Mouse (Mus musculus) cerebral cortex, adult 2 months (tissue): Measurements from ENCODE around the gene Chuk.

ENCODE experiments used
- WGBS: fragments of 180-500 bp; shearing (Covaris S2); methylation state at CpG from one replicate; pipeline ENCODE4 v1.1.7; 2018; 5-methylcytosine and 5-hydroxymethylcytosine counted together

Chuk gene

DNA sequence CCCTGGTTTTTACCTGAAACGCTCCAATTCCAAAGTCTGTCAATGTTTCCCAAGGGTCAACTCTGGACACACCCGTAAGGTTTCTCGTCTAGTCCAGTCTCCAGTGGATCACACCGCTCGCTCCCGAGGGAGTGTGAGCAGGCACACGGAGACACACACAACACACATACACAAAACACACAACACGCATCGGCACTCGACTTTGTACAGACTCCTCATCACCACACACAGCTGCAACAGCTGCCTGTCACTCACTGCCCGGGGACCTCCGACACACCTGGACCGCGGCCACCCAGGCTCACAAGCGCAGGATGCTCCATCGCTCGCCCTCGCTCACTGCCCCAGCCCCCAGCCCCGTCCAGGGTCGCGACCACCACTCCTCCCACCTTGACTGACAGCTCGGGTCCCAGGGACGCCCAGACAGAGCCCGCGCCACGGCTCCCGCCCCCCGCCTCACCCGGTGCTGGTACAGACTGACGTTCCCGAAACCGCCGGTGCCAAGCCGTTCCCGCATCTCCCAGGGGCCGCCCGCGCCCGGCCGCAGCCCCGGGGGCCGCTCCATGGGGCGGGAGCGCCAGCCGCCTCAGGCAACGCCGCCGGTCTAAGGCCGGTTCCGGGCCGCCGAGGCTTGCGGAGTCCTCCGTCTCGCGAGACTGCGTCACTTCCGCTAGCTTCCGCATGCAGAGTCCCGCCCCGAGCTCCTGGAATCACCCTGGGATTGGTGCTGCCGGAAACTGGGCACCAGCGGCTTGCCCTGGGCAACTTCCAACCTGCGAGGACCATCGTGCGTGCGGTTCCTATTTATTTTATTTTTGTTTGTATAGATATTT lies at the start of gene Chuk:
TSS of gene Chuk (minus strand) at position 650 of the 830 bp plus-strand sequence.
- under 1% methylated on average over 67 of the region's 67 CpGs for WGBS

DNA sequence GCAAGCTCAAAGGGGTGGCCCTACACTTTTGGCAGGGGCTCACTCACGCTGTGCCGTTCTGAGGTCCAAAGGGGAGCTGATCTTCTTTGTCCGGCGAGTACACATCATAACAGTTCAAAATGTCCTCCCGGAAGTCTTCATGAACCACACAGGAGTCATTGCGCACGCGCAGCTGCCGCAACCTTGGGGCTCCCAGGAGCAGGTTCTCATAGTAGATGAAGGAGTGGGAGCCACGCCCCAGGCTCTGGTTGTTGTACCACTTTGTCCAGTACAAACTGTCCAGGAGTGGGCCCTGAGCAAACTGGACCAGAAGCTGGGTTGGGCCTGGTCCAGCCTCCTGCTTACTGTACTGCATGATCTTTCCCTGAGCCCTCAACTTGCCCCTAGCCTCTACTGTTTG lies 49.7 kb upstream of the Chuk start:
- 96% methylated on average over 10 of the region's 10 CpGs for WGBS

DNA sequence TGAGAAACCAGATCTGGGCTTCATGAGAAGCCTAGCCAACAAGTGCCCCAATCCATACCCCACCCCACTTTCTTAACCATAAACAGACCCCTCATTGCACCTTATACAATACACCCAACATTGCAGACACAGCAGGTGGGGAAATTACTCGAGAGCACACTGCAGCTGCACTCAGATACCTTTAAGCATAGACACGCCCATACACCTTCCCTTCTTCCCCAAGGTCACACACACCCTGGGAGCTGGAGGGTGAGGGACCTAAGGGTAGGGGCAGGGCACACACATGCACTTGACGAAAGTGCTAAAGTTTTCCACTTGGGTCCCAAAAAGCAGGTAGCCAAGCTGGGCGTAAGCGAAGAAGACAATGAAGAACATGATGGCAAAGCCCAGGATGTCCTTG lies 46.5 kb upstream of the Chuk start:
- 85% methylated on average over 5 of the region's 5 CpGs for WGBS

DNA sequence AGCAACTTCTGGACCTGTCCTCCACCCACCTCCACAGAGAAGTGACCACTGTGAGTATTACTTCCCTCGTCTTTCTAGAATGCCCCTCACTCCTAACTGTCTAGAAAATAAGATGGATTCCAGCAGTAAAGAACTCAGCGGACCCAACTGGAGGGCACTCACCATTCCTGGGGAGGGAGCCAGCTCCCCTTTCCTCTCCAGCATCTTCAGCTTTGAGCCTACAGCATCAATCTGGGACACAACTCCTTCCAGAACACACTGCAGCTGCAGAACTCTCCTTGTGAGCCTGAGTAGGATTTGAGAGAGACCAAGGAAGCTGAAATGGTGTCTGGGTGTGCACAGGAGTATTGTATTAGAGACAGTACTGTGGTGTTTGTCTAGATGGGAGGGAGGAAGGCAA lies 41.7 kb upstream of the Chuk start:
- WGBS: 70% methylated on average over 2 of the region's 2 CpGs

DNA sequence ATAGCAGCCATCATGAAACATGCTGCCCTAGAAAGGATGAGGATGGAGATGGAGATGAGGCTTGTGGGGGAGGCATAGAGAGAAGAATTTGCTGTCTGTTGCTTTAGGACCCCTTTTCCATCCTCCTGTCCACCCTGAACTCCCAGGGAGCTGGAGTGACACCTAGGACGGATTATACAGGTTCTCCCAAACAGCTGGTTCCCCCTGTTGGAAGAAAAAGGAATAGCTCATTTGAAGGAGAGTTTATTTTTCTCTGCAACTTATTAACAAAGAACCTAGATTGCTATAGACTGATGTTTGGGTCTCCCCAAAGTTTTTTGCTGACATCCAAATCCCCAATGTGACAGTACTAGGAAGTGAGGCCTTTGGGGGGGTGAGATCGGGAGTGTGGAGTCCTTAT lies 41.1 kb upstream of the Chuk start:
- 40% methylated on average over 2 of the region's 2 CpGs for WGBS

DNA sequence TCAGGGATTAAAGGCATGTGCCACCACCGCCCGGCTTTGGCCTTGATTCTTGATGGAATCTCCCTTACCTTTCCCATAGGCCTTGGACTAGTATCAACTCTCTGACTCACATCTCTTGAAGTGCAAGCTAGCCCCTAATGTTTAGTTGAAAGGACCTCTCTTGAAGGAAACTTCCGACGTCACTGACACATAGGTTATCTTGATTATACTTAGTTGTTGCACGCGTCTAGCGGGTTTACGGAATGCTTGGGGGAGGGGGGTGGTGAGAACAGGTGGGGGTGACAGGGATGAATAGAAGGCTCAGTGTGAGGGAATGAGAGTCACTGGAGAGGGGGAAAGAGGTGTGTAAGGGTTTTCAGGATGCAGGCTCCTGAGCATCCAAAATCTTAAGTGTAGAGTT lies 39.7 kb upstream of the Chuk start:
- WGBS: 94% methylated on average over 8 of the region's 8 CpGs

DNA sequence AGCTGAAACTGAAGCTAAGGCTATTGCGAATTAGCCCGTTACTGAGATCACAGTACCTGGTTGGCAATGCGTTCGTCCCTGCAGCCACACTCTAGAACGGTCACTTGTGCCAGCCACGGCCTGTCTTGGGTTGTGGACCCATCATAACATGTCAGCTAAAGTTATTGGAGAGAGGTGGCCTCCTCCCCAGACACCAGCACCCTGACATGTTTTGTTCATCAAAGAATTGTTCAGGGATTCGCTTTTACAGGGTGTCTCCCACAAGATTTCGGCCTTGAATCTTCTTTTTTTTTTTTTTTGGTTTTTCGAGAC lies 39.2 kb upstream of the Chuk start:
- WGBS: 56% methylated on average over 9 of the region's 9 CpGs

DNA sequence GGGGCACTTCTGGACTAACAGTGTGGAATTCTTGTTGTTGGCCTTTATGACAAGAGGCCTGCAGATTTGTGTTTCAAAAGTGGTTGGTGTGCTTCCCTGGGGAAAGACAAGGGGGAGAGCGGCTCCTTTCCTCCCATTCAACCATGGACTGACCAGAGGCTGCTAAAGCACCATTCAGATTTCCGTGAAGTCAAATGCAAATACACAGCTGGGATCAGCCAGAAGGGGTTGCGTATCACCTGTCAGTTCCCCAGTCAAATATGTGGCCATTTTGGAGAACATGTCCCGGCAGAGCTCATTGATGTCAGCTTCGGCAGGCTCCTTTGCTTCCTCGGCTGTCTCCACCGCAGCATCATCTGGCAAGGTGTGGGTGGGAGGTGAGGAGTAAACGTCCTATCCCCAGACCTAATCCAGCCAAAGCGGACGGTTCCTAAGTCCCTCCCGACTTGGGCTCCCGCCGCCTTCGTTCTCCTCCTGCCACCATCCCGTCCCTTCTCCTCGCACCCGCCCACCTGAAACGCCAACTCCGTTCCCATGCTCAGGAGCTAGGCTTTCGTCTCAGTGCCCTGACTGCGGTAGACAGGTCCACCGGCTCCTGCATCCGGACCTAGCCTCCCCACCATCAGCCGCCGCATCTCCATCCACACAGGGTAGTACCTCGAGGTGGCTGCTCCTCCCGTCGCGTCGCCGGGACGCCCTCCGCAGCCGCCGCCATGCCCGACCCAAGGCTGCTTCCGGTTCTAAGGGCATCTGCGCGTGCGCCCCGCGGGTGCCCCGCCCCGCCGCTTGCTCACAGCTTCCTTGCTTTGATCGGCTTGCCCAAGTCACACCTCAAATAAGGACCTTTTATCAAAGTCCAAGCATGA lies 38.7 kb upstream of the Chuk start, which contains the start of gene Bloc1s2:
TSS of gene Bloc1s2 (minus strand) at position 745 of the 866 bp plus-strand sequence.
- 1% methylated on average over 46 of the region's 46 CpGs for WGBS

DNA sequence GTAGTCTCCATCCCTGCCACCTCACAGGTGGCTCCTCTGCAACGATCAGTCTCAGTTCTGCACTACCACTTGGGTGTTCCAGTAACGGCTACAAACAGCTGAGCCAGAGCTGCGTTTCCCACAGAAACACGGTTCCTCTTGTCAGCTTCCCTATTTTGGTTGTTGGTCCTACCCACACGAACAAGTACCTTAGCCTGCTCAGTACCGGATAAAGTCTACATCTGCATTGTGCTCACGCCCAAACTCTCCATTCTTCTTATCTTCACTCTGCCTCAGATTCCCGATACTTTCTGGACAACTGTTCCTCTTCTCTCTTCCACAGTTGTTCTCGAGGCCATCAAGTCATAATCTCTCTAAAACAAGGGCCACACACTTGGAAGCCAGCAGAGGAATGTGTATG lies 37.1 kb upstream of the Chuk start:
- WGBS: 83% methylated on average over 9 of the region's 9 CpGs

DNA sequence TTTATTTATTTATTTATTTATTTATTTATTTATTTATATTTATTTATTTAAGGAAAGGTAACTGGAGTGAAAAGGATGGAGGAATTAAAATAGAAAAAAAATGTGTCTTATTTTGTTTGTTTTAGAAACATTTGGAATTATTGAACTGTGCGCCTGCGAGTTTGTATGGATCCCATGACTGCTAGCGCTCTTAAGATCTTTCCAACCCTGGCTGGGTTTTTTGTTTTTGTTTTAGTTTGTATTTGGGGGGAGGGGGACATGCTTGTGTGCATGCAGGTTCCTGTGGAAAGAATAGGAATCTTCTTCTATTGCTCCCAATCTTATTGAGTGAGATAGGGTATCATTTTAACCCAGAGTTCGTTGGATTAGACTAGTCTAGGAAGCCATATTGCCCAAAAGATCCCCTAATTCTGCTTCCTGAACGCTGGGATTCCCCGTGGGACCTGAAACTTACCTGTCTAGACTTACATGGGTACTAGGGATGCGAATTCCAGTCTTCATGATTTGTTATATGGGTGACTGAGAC lies 28.7 kb upstream of the Chuk start:
- WGBS: 30% methylated on average over 7 of the region's 7 CpGs

DNA sequence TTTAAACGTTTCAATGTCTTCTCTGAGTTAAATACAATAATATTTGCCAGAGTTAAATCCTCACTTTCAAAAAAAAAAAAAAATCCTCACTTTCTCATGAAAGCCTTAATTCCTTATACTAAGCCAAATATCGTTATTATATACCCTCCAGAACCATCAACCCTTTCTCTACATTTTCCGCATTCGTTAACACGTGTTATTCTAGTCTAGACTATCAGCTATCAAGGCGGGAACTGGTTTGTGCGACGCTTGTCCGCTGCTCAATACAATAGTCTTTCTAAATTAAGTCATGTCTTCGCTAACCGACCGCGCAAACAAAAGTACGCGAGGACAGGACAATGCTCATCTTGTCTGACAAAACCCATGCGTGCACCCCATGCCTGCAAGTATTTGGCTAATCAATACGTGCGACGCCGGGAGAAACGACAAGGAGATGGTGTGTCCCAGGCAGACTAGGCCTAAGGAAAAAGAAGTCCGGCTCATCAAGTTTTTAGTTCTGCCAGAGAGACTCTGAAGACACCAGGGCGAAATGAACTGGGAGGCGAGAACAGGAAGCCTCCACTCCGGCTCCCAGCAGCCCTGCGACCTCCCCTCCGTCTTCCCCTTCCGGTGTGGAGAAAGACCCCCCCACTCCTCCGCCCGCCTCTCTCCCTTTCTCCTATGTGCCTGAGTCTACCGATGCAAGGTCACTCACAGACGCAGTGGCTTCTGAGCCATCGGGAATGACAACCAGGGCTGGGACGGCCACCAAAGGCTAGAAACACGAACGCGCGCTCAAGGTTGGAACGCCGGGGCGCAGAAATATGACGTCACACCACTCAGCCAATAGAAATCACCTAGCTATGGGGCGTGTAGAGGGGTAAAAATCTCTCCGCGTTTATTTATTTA lies 28.0 kb upstream of the Chuk start, which contains the start of gene Cwf19l1:
TSS of gene Cwf19l1 (minus strand) at position 805 of the 888 bp plus-strand sequence.
- under 1% methylated on average over 45 of the region's 45 CpGs for WGBS

DNA sequence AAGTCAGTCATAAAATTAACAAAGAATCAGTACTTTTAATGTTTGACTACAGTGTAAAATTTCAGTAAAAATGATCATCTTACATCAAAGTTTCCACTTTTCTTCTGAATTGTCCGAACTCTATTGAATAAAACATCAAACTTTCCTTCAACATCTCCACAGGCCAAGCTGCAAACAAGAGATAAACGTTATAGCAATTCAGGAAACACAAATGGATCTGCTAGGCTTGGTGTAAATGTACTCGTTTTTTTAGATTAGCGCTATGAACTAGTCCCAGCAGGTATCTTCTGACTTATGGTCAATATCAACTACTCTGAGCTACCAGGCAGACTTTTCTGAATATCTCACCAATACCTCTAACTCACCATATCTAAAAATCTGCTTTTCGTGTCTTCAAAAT lies 25.6 kb upstream of the Chuk start:
- 86% methylated on average over 5 of the region's 5 CpGs for WGBS

DNA sequence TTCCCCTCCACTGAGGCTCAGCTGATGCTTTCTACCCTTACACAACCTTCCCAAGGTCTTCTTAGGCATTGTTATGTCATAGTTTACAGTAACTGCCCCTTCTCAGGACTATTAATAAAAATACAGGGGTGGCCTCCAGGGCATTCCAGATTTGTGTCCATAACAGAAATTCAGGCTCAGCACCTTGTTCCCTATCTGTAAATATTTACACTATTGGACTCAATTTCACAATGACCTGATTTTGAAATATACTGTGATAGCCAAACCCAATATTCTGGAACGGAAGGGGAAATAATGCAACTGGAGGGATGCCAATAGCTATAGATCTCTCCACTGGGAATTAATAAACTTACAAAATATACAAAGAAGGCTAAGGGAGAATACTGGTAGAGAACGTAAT lies 21.3 kb upstream of the Chuk start:
- WGBS: 83% methylated on average over 2 of the region's 2 CpGs

DNA sequence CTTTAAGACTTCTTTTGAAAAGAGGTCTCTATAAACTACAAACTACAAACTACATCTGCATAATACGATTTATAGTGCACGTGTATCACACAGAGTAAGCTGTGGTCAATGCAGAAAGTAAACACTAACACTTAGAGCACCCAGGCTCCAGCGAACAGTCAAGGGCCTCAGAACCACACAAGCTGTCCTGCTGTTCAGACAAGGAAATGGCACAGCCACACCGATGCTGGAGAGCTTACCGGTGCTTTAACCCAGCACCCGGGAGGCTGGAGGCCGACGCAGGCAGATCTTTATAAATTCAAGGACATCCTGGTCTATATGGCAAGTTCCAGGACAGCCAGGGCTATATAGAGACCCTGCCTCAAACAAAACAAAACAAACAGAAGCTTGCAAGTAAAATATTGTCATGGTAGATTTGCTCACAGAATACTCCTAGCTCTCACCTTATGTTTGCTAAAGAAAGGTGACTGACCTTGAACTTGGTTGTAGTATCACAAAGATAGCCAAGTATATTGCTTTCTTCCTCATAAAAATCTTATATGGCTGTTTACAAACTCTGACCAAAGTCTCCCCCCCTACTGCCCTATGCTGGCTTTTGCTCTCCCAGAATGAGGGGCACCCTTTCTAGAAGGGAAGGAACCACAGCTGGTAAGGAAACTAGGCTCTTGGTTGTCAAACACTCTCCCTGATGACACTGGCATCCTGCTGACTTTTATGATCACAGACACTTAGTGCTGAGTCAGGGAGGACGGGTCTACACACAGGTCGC lies 20.6 kb upstream of the Chuk start:
- 93% methylated on average over 10 of the region's 10 CpGs for WGBS

DNA sequence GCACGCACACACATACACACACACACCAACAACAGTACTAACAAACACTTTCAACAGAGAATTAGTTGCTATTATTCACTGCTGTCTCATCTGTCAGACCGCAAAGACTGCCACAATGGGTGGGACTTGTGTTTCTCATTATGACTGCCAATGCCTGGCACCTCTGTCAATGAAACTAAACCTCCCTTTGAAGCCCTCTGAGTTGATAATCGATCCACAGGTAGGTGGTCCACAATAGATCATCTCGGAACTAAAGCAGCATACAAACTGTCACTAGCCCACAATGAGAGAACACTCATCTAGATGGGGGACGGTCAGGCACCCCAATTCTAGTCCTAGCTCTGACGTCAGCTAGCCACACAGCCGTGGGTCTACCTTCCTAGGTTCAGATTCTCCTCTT lies 13.9 kb upstream of the Chuk start:
- WGBS: 90% methylated on average over 7 of the region's 7 CpGs

DNA sequence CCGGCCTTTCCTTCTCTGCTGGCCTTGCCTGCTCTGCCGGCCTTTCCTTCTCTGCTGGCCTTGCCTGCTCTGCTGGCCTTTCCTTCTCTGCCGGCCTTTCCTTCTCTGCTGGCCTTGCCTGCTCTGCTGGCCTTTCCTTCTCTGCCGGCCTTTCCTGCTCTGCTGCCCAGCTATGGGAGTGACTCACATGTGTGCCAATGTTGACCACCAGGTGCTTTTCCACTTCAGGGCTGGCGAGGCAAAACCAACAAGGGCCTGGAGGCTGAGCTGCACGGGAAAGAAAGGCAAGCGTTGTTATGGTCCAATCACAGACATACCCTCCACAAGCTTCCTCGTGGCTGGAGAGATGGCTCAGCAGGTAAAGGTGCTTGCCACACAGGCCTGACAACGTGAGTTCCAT lies 13.4 kb upstream of the Chuk start:
- WGBS: 96% methylated on average over 9 of the region's 9 CpGs

DNA sequence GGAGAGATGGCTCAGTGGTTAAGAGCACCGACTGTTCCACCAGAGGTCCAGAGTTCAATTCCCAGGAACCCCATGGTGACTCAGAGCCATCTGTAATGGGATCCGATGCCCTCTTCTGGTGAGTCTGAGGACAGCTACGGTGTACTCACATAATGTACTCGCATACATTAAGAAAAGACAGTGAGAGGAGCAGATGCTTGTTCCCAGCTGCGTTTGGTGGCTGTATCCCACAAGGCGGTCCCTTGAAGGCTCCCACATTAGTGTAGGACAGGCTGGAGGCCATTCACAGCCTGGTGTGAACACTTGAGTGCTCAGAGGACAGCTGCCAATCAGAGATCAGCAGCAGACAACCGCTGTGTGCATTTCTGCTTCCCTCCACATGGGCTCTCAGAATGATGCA lies 4.4 kb upstream of the Chuk start:
- 52% methylated on average over 7 of the region's 7 CpGs for WGBS

DNA sequence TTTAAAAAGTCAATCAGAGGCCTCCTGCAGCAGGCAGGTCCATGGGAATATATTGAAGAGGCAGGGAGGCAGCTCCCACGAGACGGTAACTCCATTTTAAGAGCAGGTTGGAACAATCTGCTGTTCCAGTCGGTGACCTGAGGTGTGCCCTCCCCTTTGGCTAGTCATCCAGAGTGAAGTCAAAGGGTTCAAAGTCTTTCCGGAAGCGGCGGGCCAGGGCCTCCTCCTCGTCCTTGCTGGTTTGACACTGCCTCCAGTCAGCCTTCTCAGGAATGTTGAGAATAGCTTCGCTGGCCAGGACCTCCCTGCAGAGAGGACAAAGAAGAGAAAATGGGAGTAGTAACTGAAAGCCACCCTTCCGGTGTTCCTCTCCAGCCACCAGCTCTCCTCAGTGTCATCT lies 3.1 kb upstream of the Chuk start:
- 92% methylated on average over 9 of the region's 9 CpGs for WGBS

DNA sequence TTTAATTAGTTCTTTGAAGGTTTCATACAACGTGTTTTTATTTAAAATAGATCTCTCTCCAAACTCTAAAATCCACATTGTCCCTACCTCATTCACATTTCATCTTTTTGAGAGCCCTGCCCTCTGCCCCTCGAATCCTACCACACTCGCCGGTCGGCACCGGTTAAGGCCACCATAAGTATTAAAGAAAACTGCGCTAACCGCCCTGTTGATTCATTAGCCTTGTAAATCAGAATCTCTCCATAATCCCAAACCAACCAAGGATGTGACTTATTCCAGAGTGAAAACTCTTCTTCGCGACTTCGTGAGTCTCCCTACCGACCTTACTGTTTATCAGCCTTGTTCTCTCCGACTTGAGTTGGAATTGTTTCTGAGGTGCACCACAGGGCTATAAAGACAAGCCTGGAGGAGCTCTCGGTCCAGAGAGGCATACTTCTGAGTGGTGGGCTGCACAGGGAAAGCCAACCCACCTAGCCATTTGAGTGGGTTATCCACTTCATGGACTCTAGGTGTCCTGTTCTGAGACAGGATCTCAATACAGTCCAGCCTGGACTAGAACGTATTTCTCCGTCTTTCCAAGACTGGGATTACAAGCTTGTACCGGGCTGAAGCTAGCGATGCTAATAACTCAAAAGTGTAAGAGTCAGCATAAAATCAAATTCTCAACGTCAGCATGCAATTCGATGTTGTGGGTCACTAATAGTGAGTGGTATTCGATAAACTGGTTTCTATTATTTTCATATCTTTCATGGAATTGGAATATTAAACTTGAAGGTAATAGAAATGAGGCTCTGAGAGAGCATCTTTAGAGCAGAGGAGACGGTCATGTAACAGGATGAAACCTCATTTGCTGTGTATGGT lies 611 bp upstream of the Chuk start:
- WGBS: 23% methylated on average over 22 of the region's 22 CpGs

DNA sequence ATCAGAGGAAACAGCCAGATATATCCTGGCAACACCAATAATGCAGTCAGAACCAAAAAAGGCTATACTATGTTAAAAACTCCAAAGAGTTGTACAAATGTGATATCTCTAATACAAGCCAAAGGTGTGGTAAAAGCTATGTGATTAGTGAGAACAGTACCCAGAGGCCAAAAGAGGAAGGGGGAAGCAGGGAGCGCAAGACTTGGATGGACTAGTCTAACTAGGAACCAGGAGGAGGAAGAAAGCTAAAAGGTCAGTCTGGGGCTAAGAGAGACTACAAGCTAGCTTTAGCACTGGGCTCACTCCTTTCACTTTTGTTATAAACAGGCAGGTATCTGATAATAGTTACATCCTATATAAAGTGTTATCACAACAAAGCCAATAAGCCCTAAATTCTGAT lies 2.9 kb downstream of the Chuk start:
- 89% methylated on average over 1 of the region's 1 CpGs for WGBS
